Mouse (Mus musculus) thymus, adult 2 months (tissue): ENCODE data around the gene Fgf9.

Experiments used
- CTCF ChIP-seq: fragments of 200-500 bp; IDR thresholded peaks from 2 replicates; pipeline ENCODE4 v1.5.1; 2012; ENCODE audit warnings: mild to moderate bottlenecking, control low read depth, low read length, moderate library complexity, borderline replicate concordance; ENCODE audit not compliant: control insufficient read depth, poor library complexity, insufficient read depth; ENCODE audit errors: extremely low read depth
- POLR2A ChIP-seq: fragments of 200-500 bp; IDR thresholded peaks from 2 replicates; pipeline ENCODE4 v1.6.1; 2012; ENCODE audit warnings: mild to moderate bottlenecking, low read length, control low read depth, moderate library complexity; ENCODE audit not compliant: control insufficient read depth, poor library complexity, insufficient read depth; ENCODE audit errors: extremely low read depth

- TF ChIP-seq CTCF, result no peak
- no peak for TF ChIP-seq POLR2A
These were observed 17.0 kb downstream of the Fgf9 start for GRCm38 (mm10) chr14:58087326-58087725.
